Mouse (Mus musculus): ENCODE data around the gene Prrc2b.
A peak's percentile ranks its signal among the peaks of the same experiment; 100 is the strongest.

Prrc2b gene

GRCm38 (mm10) chr2:32134039-32134438 lies 16.8 kb upstream of the Prrc2b start:
- peak; percentile 93 for DNase-seq (ENCODE audit: low read depth, low spot score)

- peak; percentile 100 for DNase-seq (ENCODE audit: low read depth, low spot score)
Measured at GRCm38 (mm10) chr2:32137667-32138266, 13.1 kb upstream of the Prrc2b start.

- DNase-seq (ENCODE audit: low read depth, low spot score), result no peak
Measured at GRCm38 (mm10) chr2:32139377-32139776, 11.5 kb upstream of the Prrc2b start.

GRCm38 (mm10) chr2:32140498-32140934 lies 10.4 kb upstream of the Prrc2b start:
- DNase-seq (ENCODE audit: low read depth, low spot score), result peak; percentile 57

- no peak for DNase-seq (ENCODE audit: low read depth, low spot score)
Measured at GRCm38 (mm10) chr2:32141602-32142001, 9.3 kb upstream of the Prrc2b start.

- no peak for DNase-seq (ENCODE audit: low read depth, low spot score)
Measured at GRCm38 (mm10) chr2:32142368-32142767, 8.5 kb upstream of the Prrc2b start.

GRCm38 (mm10) chr2:32144633-32145032 lies 6.2 kb upstream of the Prrc2b start:
- DNase-seq (ENCODE audit: low read depth, low spot score), result no peak

- DNase-seq (ENCODE audit: low read depth, low spot score), result peak; percentile 75
Measured at GRCm38 (mm10) chr2:32146617-32147162, 4.2 kb upstream of the Prrc2b start.

- no peak for DNase-seq (ENCODE audit: low read depth, low spot score)
Measured at GRCm38 (mm10) chr2:32150135-32150534, 747 bp upstream of the Prrc2b start.

GRCm38 (mm10) chr2:32150562-32150923 lies 339 bp upstream of the Prrc2b start:
- DNase-seq (ENCODE audit: low read depth, low spot score), result no peak

GRCm38 (mm10) chr2:32151660-32152366 lies 931 bp downstream of the Prrc2b start:
- DNase-seq (ENCODE audit: low read depth, low spot score), result no peak

- DNase-seq (ENCODE audit: low read depth, low spot score), result no peak
Measured at GRCm38 (mm10) chr2:32152367-32153034, 1.6 kb downstream of the Prrc2b start.

- DNase-seq (ENCODE audit: low read depth, low spot score), result peak; percentile 73
Measured at GRCm38 (mm10) chr2:32153041-32153790, 2.3 kb downstream of the Prrc2b start.

GRCm38 (mm10) chr2:32153791-32154119 lies 2.9 kb downstream of the Prrc2b start:
- DNase-seq (ENCODE audit: low read depth, low spot score), result no peak

- no peak for DNase-seq (ENCODE audit: low read depth, low spot score)
Measured at GRCm38 (mm10) chr2:32154334-32154997, 3.6 kb downstream of the Prrc2b start.

GRCm38 (mm10) chr2:32154998-32155541 lies 4.2 kb downstream of the Prrc2b start:
- no peak for DNase-seq (ENCODE audit: low read depth, low spot score)

GRCm38 (mm10) chr2:32155614-32156013 lies 4.7 kb downstream of the Prrc2b start:
- peak; percentile 45 for DNase-seq (ENCODE audit: low read depth, low spot score)

GRCm38 (mm10) chr2:32156645-32157044 lies 5.8 kb downstream of the Prrc2b start:
- no peak for DNase-seq (ENCODE audit: low read depth, low spot score)

- DNase-seq (ENCODE audit: low read depth, low spot score), result no peak
Measured at GRCm38 (mm10) chr2:32157328-32157727, 6.4 kb downstream of the Prrc2b start.

GRCm38 (mm10) chr2:32158616-32159239 lies 7.8 kb downstream of the Prrc2b start:
- peak; percentile 60 for DNase-seq (ENCODE audit: low read depth, low spot score)

GRCm38 (mm10) chr2:32160525-32160924 lies 9.6 kb downstream of the Prrc2b start:
- no peak for DNase-seq (ENCODE audit: low read depth, low spot score)
